Mouse (Mus musculus) limb, embryonic 11.5 days (tissue): ENCODE data around the gene Hoxa1. TPM values are rescaled to one million over a fixed set of nuclear protein-coding genes. Genes with fewer than 3 reads are reported as not detected.

Experiments
- ATAC-seq: fragments of 200-750 bp; cut with Nextera tagmentation; 2 replicates; pipeline ENCODE4 v1.8.0; 2017; ENCODE audit warnings: low read depth; ENCODE audit not compliant: insufficient number of reproducible peaks, low FRiP score, low TSS enrichment
- DNase-seq: peaks from one replicate; pipeline ENCODE4 v3.0.0-alpha.2; 2015; ENCODE audit warnings: low spot score
- H3K27ac ChIP-seq: fragments of 300-500 bp; sonication (generic); replicated peaks from 2 replicates; pipeline ENCODE4 v1.5.1; 2014; ENCODE audit warnings: low read depth, mild to moderate bottlenecking, low read length
- H3K27me3 ChIP-seq: fragments of 300-500 bp; sonication (generic); 2 replicates; pipeline ENCODE4 v1.6.1; 2014; ENCODE audit warnings: mild to moderate bottlenecking, low read length, mixed read lengths; ENCODE audit not compliant: control insufficient read depth, insufficient read depth
- H3K36me3 ChIP-seq: fragments of 300-500 bp; sonication (generic); 2 replicates; pipeline ENCODE4 v1.6.1; 2014; ENCODE audit warnings: mild to moderate bottlenecking, low read length, moderate library complexity, mixed read lengths; ENCODE audit not compliant: control insufficient read depth, insufficient read depth
- H3K4me1 ChIP-seq: fragments of 300-500 bp; sonication (generic); 2 replicates; pipeline ENCODE4 v1.6.1; 2014; ENCODE audit warnings: low read length, mixed read lengths; ENCODE audit not compliant: control insufficient read depth, insufficient read depth
- H3K4me2 ChIP-seq: fragments of 300-500 bp; sonication (generic); 2 replicates; pipeline ENCODE4 v1.6.1; 2014; ENCODE audit warnings: low read depth, mild to moderate bottlenecking, moderate library complexity; ENCODE audit not compliant: severe bottlenecking
- H3K4me3 ChIP-seq: fragments of 300-500 bp; sonication (generic); 2 replicates; pipeline ENCODE4 v1.5.1; 2014; ENCODE audit warnings: low read depth, low read length
- H3K9ac ChIP-seq: fragments of 300-500 bp; sonication (generic); 2 replicates; pipeline ENCODE4 v1.6.1; 2014; ENCODE audit warnings: mild to moderate bottlenecking, low read length
- H3K9me3 ChIP-seq: fragments of 300-500 bp; sonication (generic); 2 replicates; pipeline ENCODE4 v1.6.1; 2016; ENCODE audit warnings: low read length; ENCODE audit not compliant: control insufficient read depth
- WGBS: fragments of 180-500 bp; shearing (Covaris S2); extraction: QIAGEN DNeasy Blood & Tissue Kit; methylation state at CpG from one replicate; pipeline ENCODE4 v1.1.7; 2014; 5-methylcytosine and 5-hydroxymethylcytosine counted together
- polyA plus RNA-seq: library from polyadenylated mRNA; unstranded; fragments of >200 nt; fragmentation: Nextera tagmentation; extraction: Ambion mirVana; gene quantifications from 2 replicates; pipeline ENCODE4 v1.2.1, GENCODE M21; 2014

Hoxa1 gene
- polyA plus RNA-seq, 1 experiment from 2014 or later = 1.1 TPM

- peak; percentile 81 for DNase-seq
Measured at GRCm38 (mm10) chr6:52171331-52171730, 13.2 kb upstream of the Hoxa1 start.

DNA sequence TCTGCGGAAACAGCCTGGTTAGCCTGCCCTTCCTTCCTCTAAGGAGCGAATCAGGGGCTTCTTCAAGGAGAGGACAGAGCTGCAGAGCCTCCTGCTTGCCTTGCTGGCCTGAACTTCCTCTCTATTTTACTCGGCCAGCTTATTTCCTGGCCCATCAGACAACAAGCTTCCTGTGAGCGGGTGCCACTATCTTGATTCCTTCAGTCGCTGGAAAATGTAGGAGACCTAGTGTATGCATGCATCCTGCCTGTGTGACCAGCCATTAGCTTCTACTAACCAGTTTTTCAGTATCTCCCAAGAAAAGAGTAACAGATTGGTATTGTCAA is 12.7 kb upstream of the Hoxa1 start:
- 18% methylated on average over 5 of the region's 5 CpGs for WGBS
- H3K4me3 ChIP-seq = no peak overlapping the region
- peaks cover 34% of the 10 kb centered on the region for H3K27me3 ChIP-seq
- ATAC-seq = no peak
- 0 out of 2 replicates have a peak overlapping the region, but pooled peaks have one; percentile 17 for H3K9ac ChIP-seq
- H3K4me2 ChIP-seq = peak overlapping the region; percentile 29
- H3K27ac ChIP-seq = no peak overlapping the region
- no peaks in the 10 kb centered on the region for H3K9me3 ChIP-seq
- H3K36me3 ChIP-seq = peaks cover 2% of the 10 kb centered on the region; the same call in 1 of the 2 replicates
- no peak for DNase-seq
- peaks cover 53% of the 10 kb centered on the region for H3K4me1 ChIP-seq

More at GRCm38 (mm10) chr6:52171331-52171730, 13.2 kb upstream of the Hoxa1 start:
- ATAC-seq = no peak
- 7% methylated on average over 4 of the region's 4 CpGs for WGBS
- Histone ChIP-seq H3K36me3 (peaks cover 2% of the 10 kb centered on the region; the same call in 1 of the 2 replicates), H3K9ac (no peak overlapping the region), H3K27ac (no peak overlapping the region), H3K27me3 (peaks cover 32% of the 10 kb centered on the region), H3K4me3 (no peak overlapping the region), H3K4me2 (peak overlapping the region; percentile 29; the same call in 1 of the 2 replicates), H3K4me1 (peaks cover 54% of the 10 kb centered on the region), H3K9me3 (no peaks in the 10 kb centered on the region)

GRCm38 (mm10) chr6:52170166-52170897 is 12.2 kb upstream of the Hoxa1 start:
- H3K4me1 ChIP-seq = peaks cover 51% of the 10 kb centered on the region
- no peak overlapping the region for H3K4me3 ChIP-seq
- no peak overlapping the region; the same call in 1 of the 2 replicates for H3K27ac ChIP-seq
- ATAC-seq = 0 out of 2 replicates have a peak, but pooled peaks have one; percentile 11
- peak overlapping the region; percentile 22 for H3K9ac ChIP-seq
- peaks cover 34% of the 10 kb centered on the region for H3K27me3 ChIP-seq
- DNase-seq = peak; percentile 58
- 9% methylated on average over 40 of the region's 40 CpGs for WGBS
- H3K9me3 ChIP-seq = no peaks in the 10 kb centered on the region
- peaks cover 2% of the 10 kb centered on the region; the same call in 1 of the 2 replicates for H3K36me3 ChIP-seq
- H3K4me2 ChIP-seq = peak overlapping the region; percentile 29

DNA sequence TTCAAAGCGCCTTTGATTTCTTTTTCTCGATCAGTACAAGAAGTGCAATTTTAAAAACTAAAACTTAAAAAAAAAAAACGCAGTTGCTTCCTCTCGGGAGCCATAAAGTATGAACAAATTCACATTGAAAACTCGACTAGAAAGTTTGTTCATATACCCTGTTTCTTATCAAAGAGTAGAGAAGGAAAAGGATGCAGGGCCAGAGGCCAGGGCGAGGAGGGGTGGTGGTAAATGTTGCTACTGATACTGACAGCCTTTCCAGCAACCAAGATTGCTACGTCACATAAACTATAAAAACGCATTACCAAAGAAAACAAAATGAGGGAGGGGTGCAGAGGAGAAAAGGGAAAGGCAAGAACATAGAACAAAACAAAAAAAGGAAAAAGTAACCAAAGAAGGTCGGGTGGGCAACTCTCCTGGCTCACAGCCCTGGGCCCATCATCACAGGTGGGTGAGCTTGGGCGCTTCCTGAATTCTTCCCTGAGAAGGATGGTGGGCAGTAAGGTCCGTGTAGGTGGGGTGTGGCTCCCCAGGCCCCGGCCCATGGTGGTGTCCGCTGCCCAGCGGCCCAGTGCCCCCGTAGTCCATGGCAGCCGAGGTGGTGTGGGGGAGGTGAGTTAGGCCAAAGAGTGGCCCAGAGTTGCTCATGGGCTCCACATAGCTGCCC is 11.5 kb upstream of the Hoxa1 start:
- Histone ChIP-seq H3K27ac (no peak overlapping the region; the same call in 1 of the 2 replicates), H3K36me3 (peaks cover 2% of the 10 kb centered on the region; the same call in 1 of the 2 replicates), H3K9ac (peak overlapping the region; percentile 22; the same call in 1 of the 2 replicates), H3K9me3 (no peaks in the 10 kb centered on the region), H3K4me3 (no peak overlapping the region), H3K4me2 (no peak overlapping the region), H3K4me1 (peaks cover 53% of the 10 kb centered on the region), H3K27me3 (peaks cover 34% of the 10 kb centered on the region)
- DNase-seq (peak; percentile 27), ATAC-seq (no peak)
- 30% methylated on average over 16 of the region's 16 CpGs for WGBS

DNA sequence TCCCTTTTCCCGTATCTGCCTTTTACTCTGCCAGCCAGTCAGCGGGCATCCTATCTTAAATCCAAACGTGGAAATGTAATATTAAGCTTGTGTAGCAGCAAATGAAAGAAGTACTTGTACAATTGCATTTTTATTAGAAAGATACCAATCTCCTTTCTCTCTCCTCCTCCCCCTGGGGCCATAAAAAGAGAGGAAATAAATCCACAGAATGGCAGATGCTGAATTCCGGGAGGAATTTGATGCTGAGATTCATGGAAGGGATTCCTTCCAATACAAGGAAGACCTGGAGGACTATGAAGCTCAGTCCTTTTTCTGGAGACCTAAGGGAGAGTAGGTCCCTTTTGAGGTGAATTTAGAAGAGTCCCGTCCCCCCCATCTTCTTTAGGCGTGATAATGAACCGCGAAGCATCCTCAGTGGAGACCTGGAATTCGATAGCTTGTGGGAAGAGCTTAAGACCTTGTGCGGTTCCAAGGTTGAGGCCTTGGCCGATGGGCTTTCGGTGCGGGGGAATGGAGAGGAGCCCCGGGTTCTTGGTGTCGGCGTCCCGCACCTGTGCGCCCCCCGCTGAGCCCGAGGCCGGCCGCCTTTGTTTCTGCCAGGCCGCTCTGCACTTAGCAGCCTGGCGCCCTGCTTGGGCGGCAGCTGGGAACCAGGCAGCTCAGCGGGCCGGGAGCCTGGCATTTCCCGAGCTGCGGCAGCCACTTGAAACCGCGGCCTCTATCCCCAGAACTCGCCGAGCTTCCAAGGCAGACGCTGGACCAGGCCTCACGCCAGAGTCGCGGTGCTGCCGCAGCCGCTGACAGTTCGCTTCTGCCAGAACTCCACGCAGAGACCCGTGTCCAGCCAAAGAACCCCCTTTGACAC is 10.3 kb upstream of the Hoxa1 start:
- WGBS = 3% methylated on average over 42 of the region's 42 CpGs
- Histone ChIP-seq H3K27me3 (peaks cover 34% of the 10 kb centered on the region), H3K9me3 (no peaks in the 10 kb centered on the region), H3K36me3 (peaks cover 2% of the 10 kb centered on the region; the same call in 1 of the 2 replicates), H3K27ac (no peak overlapping the region), H3K9ac (no peak overlapping the region), H3K4me2 (peak overlapping the region; percentile 30; the same call in 1 of the 2 replicates), H3K4me3 (no peak overlapping the region), H3K4me1 (peaks cover 65% of the 10 kb centered on the region)
- peak; percentile 72 for DNase-seq
- no peak for ATAC-seq

GRCm38 (mm10) chr6:52167736-52168161 is 9.6 kb upstream of the Hoxa1 start:
- H3K27me3 ChIP-seq = peaks cover 34% of the 10 kb centered on the region
- DNase-seq = peak; percentile 41
- H3K4me1 ChIP-seq = peaks cover 68% of the 10 kb centered on the region
- H3K36me3 ChIP-seq = peaks cover 2% of the 10 kb centered on the region; the same call in 1 of the 2 replicates
- 0 out of 2 replicates have a peak overlapping the region, but pooled peaks have one; percentile 4 for H3K4me2 ChIP-seq
- 10% methylated on average over 14 of the region's 14 CpGs for WGBS
- H3K27ac ChIP-seq = no peak overlapping the region
- H3K4me3 ChIP-seq = no peak overlapping the region
- ATAC-seq = no peak
- no peaks in the 10 kb centered on the region for H3K9me3 ChIP-seq
- 0 out of 2 replicates have a peak overlapping the region, but pooled peaks have one; percentile 7 for H3K9ac ChIP-seq

DNA sequence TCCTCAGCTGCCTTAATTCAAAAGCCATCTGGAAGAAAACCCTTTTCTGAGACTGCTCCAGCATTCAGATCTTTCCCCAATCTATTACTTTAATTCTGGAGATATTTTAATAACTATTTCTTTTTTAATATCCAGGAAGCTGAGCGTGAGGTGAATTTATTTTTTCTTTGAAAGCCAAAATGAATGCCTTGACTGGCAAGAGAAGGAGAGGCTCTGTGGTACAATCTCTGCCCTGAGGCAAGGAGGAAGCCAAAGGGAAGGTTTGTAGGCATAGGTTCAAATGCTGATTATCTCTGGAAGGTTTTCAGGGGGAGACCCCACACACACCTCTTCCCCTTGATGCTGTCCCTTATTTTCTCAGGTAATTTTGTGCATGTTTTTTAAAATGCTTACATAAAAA is 9.1 kb upstream of the Hoxa1 start:
- no peak for DNase-seq
- H3K9ac ChIP-seq = peak overlapping the region; percentile 14; the same call in 1 of the 2 replicates
- no peaks in the 10 kb centered on the region for H3K9me3 ChIP-seq
- peaks cover 2% of the 10 kb centered on the region; the same call in 1 of the 2 replicates for H3K36me3 ChIP-seq
- H3K27ac ChIP-seq = no peak overlapping the region
- no peak overlapping the region for H3K4me3 ChIP-seq
- peaks cover 63% of the 10 kb centered on the region for H3K4me1 ChIP-seq
- ATAC-seq = no peak
- peaks cover 34% of the 10 kb centered on the region for H3K27me3 ChIP-seq
- H3K4me2 ChIP-seq = no peak overlapping the region
- 46% methylated on average over 1 of the region's 1 CpGs for WGBS
